Mouse (Mus musculus) limb, embryonic 12.5 days (tissue): ENCODE results near the gene Col4a4. TPM values are rescaled to one million over a fixed set of nuclear protein-coding genes. Genes with fewer than 3 reads are reported as not detected.

ENCODE experiments used
- ATAC-seq: fragments of 200-750 bp; cut with Nextera tagmentation; 2 replicates; pipeline ENCODE4 v1.8.0; 2017; ENCODE audit warnings: low read depth, moderate TSS enrichment; ENCODE audit not compliant: insufficient number of reproducible peaks, insufficient read depth, low FRiP score, low TSS enrichment
- H3K27ac ChIP-seq: fragments of 300-500 bp; sonication (generic); 2 replicates; pipeline ENCODE4 v1.5.1; 2016; ENCODE audit warnings: mild to moderate bottlenecking, moderate library complexity
- H3K27me3 ChIP-seq: fragments of 300-500 bp; sonication (generic); 2 replicates; pipeline ENCODE4 v1.6.1; 2016; ENCODE audit warnings: mild to moderate bottlenecking, moderate library complexity
- H3K36me3 ChIP-seq: fragments of 300-500 bp; sonication (generic); 2 replicates; pipeline ENCODE4 v1.6.1; 2016; ENCODE audit warnings: mild to moderate bottlenecking, moderate library complexity
- H3K4me1 ChIP-seq: fragments of 300-500 bp; sonication (generic); replicated peaks from 2 replicates; pipeline ENCODE4 v1.6.1; 2016
- H3K4me2 ChIP-seq: fragments of 300-500 bp; sonication (generic); 2 replicates; pipeline ENCODE4 v1.6.1; 2016; ENCODE audit warnings: mild to moderate bottlenecking, moderate library complexity
- H3K4me3 ChIP-seq: fragments of 300-500 bp; sonication (generic); replicated peaks from 2 replicates; pipeline ENCODE4 v1.5.1; 2016; ENCODE audit warnings: mild to moderate bottlenecking
- H3K9ac ChIP-seq: fragments of 300-500 bp; sonication (generic); replicated peaks from 2 replicates; pipeline ENCODE4 v1.6.1; 2016; ENCODE audit warnings: mild to moderate bottlenecking, moderate library complexity
- H3K9me3 ChIP-seq: fragments of 300-500 bp; sonication (generic); 2 replicates; pipeline ENCODE4 v1.6.1; 2016; ENCODE audit warnings: mild to moderate bottlenecking, moderate library complexity
- WGBS: fragments of 180-500 bp; shearing (Covaris S2); methylation state at CpG from one replicate; pipeline ENCODE4 v1.1.7; 2016; 5-methylcytosine and 5-hydroxymethylcytosine counted together
- polyA plus RNA-seq: library from polyadenylated mRNA; unstranded; fragments of >200 nt; fragmentation: Nextera tagmentation; extraction: Ambion mirVana; gene quantifications from 2 replicates; pipeline ENCODE4 v1.2.1, GENCODE M21; 2016

The Col4a4 gene
- polyA plus RNA-seq, 1 experiment from 2014 or later, result 0.06 TPM

GRCm38 (mm10) chr1:82449851-82450250 lies 136.8 kb downstream of the Col4a4 start:
- H3K4me1 ChIP-seq, result peaks cover 15% of the 10 kb centered on the region
- no peak for ATAC-seq
- no peaks in the 10 kb centered on the region for H3K36me3 ChIP-seq
- peaks cover 15% of the 10 kb centered on the region; the same call in 1 of the 2 replicates for H3K27me3 ChIP-seq
- 83% methylated on average over 4 of the region's 4 CpGs for WGBS
- no peak overlapping the region for H3K4me3 ChIP-seq
- no peak overlapping the region for H3K27ac ChIP-seq
- no peak overlapping the region for H3K4me2 ChIP-seq
- no peak overlapping the region for H3K9ac ChIP-seq
- no peaks in the 10 kb centered on the region for H3K9me3 ChIP-seq

- no peak for ATAC-seq
- peaks cover 6% of the 10 kb centered on the region; the same call in 1 of the 2 replicates for H3K4me1 ChIP-seq
- no peaks in the 10 kb centered on the region for H3K9me3 ChIP-seq
- no peak overlapping the region for H3K27ac ChIP-seq
- H3K9ac ChIP-seq, result no peak overlapping the region
- no peak overlapping the region for H3K4me3 ChIP-seq
- no peaks in the 10 kb centered on the region for H3K36me3 ChIP-seq
- no peak overlapping the region for H3K4me2 ChIP-seq
- WGBS, result 86% methylated on average over 7 of the region's 7 CpGs
- 0 out of 2 replicates have a peak, but pooled peaks cover 8% of the 10 kb centered on the region for H3K27me3 ChIP-seq
These were observed 140.6 kb downstream of the Col4a4 start for GRCm38 (mm10) chr1:82446049-82446448.

- no peak overlapping the region for H3K4me2 ChIP-seq
- no peaks in the 10 kb centered on the region for H3K36me3 ChIP-seq
- no peak for ATAC-seq
These were observed 143.1 kb downstream of the Col4a4 start for GRCm38 (mm10) chr1:82443517-82443916.

GRCm38 (mm10) chr1:82440123-82440522 lies 146.5 kb downstream of the Col4a4 start:
- H3K9ac ChIP-seq, result no peak overlapping the region
- H3K4me3 ChIP-seq, result no peak overlapping the region
- H3K4me2 ChIP-seq, result no peak overlapping the region
- no peaks in the 10 kb centered on the region for H3K9me3 ChIP-seq
- H3K36me3 ChIP-seq, result no peaks in the 10 kb centered on the region
- no peak for ATAC-seq
- H3K27me3 ChIP-seq, result no peaks in the 10 kb centered on the region
- WGBS, result 83% methylated on average over 1 of the region's 1 CpGs
- H3K4me1 ChIP-seq, result peaks cover 2% of the 10 kb centered on the region; the same call in 1 of the 2 replicates
- no peak overlapping the region for H3K27ac ChIP-seq

More at GRCm38 (mm10) chr1:82443517-82443916, 143.1 kb downstream of the Col4a4 start:
- no peaks in the 10 kb centered on the region for H3K9me3 ChIP-seq
- H3K4me1 ChIP-seq, result peaks cover 6% of the 10 kb centered on the region; the same call in 1 of the 2 replicates
- H3K27me3 ChIP-seq, result no peaks in the 10 kb centered on the region
- WGBS, result 33% methylated on average over 4 of the region's 4 CpGs
- H3K4me3 ChIP-seq, result no peak overlapping the region
- no peak overlapping the region for H3K27ac ChIP-seq
- H3K9ac ChIP-seq, result no peak overlapping the region

- H3K27ac ChIP-seq, result no peak overlapping the region
- 84% methylated on average over 3 of the region's 3 CpGs for WGBS
- no peak for ATAC-seq
- no peaks in the 10 kb centered on the region for H3K9me3 ChIP-seq
- no peaks in the 10 kb centered on the region for H3K27me3 ChIP-seq
- H3K4me2 ChIP-seq, result no peak overlapping the region
- H3K4me3 ChIP-seq, result no peak overlapping the region
- H3K9ac ChIP-seq, result no peak overlapping the region
- no peaks in the 10 kb centered on the region; the same call in 1 of the 2 replicates for H3K4me1 ChIP-seq
- no peaks in the 10 kb centered on the region for H3K36me3 ChIP-seq
These were observed 149.4 kb downstream of the Col4a4 start for GRCm38 (mm10) chr1:82437273-82437672.

- Histone ChIP-seq H3K4me2 (no peak overlapping the region), H3K4me1 (peaks cover 5% of the 10 kb centered on the region), H3K36me3 (no peaks in the 10 kb centered on the region), H3K4me3 (no peak overlapping the region), H3K9me3 (no peaks in the 10 kb centered on the region), H3K9ac (no peak overlapping the region), H3K27me3 (no peaks in the 10 kb centered on the region), H3K27ac (no peak overlapping the region)
- WGBS, result 76% methylated on average over 5 of the region's 5 CpGs
- peak; percentile 27; the same call in 1 of the 2 replicates for ATAC-seq
These were observed 153.0 kb downstream of the Col4a4 start for GRCm38 (mm10) chr1:82433649-82434005.

GRCm38 (mm10) chr1:82432919-82433648 lies 153.6 kb downstream of the Col4a4 start:
- H3K4me3 ChIP-seq, result no peak overlapping the region
- ATAC-seq, result peak; percentile 67
- H3K9ac ChIP-seq, result no peak overlapping the region
- no peaks in the 10 kb centered on the region for H3K27me3 ChIP-seq
- no peak overlapping the region for H3K4me2 ChIP-seq
- no peaks in the 10 kb centered on the region for H3K36me3 ChIP-seq
- peaks cover 5% of the 10 kb centered on the region for H3K4me1 ChIP-seq
- no peaks in the 10 kb centered on the region for H3K9me3 ChIP-seq
- WGBS, result 61% methylated on average over 15 of the region's 15 CpGs
- no peak overlapping the region for H3K27ac ChIP-seq

- H3K9ac ChIP-seq, result no peak overlapping the region
- 60% methylated on average over 1 of the region's 1 CpGs for WGBS
- H3K4me2 ChIP-seq, result no peak overlapping the region
- no peak overlapping the region for H3K4me3 ChIP-seq
- no peaks in the 10 kb centered on the region for H3K36me3 ChIP-seq
- ATAC-seq, result no peak
- peaks cover 5% of the 10 kb centered on the region for H3K4me1 ChIP-seq
- no peaks in the 10 kb centered on the region for H3K9me3 ChIP-seq
- H3K27me3 ChIP-seq, result no peaks in the 10 kb centered on the region
- H3K27ac ChIP-seq, result no peak overlapping the region
These were observed 157.6 kb downstream of the Col4a4 start for GRCm38 (mm10) chr1:82429061-82429460.

- WGBS, result 87% methylated on average over 5 of the region's 5 CpGs
These were observed 158.9 kb downstream of the Col4a4 start for GRCm38 (mm10) chr1:82427729-82428128.

GRCm38 (mm10) chr1:82415641-82416040 lies 171.0 kb downstream of the Col4a4 start:
- WGBS, result 80% methylated on average over 4 of the region's 4 CpGs
- Histone ChIP-seq H3K9me3 (no peaks in the 10 kb centered on the region), H3K36me3 (no peaks in the 10 kb centered on the region), H3K9ac (no peak overlapping the region), H3K27ac (no peak overlapping the region), H3K4me2 (no peak overlapping the region), H3K27me3 (no peaks in the 10 kb centered on the region), H3K4me1 (peaks cover 11% of the 10 kb centered on the region), H3K4me3 (no peak overlapping the region)
- no peak for ATAC-seq

More at GRCm38 (mm10) chr1:82427729-82428128, 158.9 kb downstream of the Col4a4 start:
- Histone ChIP-seq H3K27ac (no peak overlapping the region), H3K9me3 (no peaks in the 10 kb centered on the region), H3K4me1 (peaks cover 5% of the 10 kb centered on the region; the same call in 1 of the 2 replicates), H3K4me2 (no peak overlapping the region), H3K9ac (no peak overlapping the region), H3K4me3 (no peak overlapping the region), H3K36me3 (no peaks in the 10 kb centered on the region), H3K27me3 (no peaks in the 10 kb centered on the region)
- no peak for ATAC-seq

- Histone ChIP-seq H3K4me2 (no peak overlapping the region), H3K9me3 (no peaks in the 10 kb centered on the region), H3K4me3 (no peak overlapping the region), H3K4me1 (peaks cover 11% of the 10 kb centered on the region), H3K36me3 (no peaks in the 10 kb centered on the region), H3K9ac (no peak overlapping the region), H3K27me3 (no peaks in the 10 kb centered on the region), H3K27ac (no peak overlapping the region)
- ATAC-seq, result no peak
- 79% methylated on average over 3 of the region's 3 CpGs for WGBS
These were observed 172.1 kb downstream of the Col4a4 start for GRCm38 (mm10) chr1:82414434-82415045.
